Mouse (Mus musculus): ENCODE data around the gene Epas1. TPM values are rescaled to one million over a fixed set of nuclear protein-coding genes. Genes with fewer than 3 reads are reported as not detected.

The Epas1 gene
- polyA plus RNA-seq, 1 experiment, result 28.0 TPM

GRCm38 (mm10) chr17:86828500-86828899 lies 75.0 kb downstream of the Epas1 start:
- no peaks in the 10 kb centered on the region for H3K4me1 ChIP-seq (ENCODE audit: control insufficient read depth, insufficient read depth, low read length)
- WGBS, result 83% methylated on average over 11 of the region's 11 CpGs
- no peak overlapping the region for H3K4me3 ChIP-seq (replicated peaks; ENCODE audit: control insufficient read depth, low read depth, low read length)
- TF ChIP-seq CTCF (IDR thresholded peaks at IDR 0.05; ENCODE audit: control insufficient read depth, insufficient read depth, low read length) (no peak), POLR2A (IDR thresholded peaks at IDR 0.05; ENCODE audit: borderline replicate concordance, control insufficient read depth, low read depth, low read length) (no peak)
- H3K27ac ChIP-seq (ENCODE audit: control insufficient read depth, insufficient read depth, low read depth, low read length, poor library complexity), result no peak overlapping the region

GRCm38 (mm10) chr17:86829383-86830175 lies 76.1 kb downstream of the Epas1 start:
- 86% methylated on average over 13 of the region's 13 CpGs for WGBS
- TF ChIP-seq CTCF (IDR thresholded peaks at IDR 0.05; ENCODE audit: control insufficient read depth, insufficient read depth, low read length), result no peak
- TF ChIP-seq POLR2A (IDR thresholded peaks at IDR 0.05; ENCODE audit: borderline replicate concordance, control insufficient read depth, low read depth, low read length), result no peak
- Histone ChIP-seq H3K27ac (ENCODE audit: control insufficient read depth, insufficient read depth, low read depth, low read length, poor library complexity) (no peak overlapping the region), H3K4me1 (ENCODE audit: control insufficient read depth, insufficient read depth, low read length) (no peaks in the 10 kb centered on the region), H3K4me3 (replicated peaks; ENCODE audit: control insufficient read depth, low read depth, low read length) (no peak overlapping the region)

GRCm38 (mm10) chr17:86830893-86831292 lies 77.4 kb downstream of the Epas1 start:
- H3K27ac ChIP-seq (ENCODE audit: control insufficient read depth, insufficient read depth, low read depth, low read length, poor library complexity), result no peak overlapping the region
- no peak overlapping the region for H3K4me3 ChIP-seq (replicated peaks; ENCODE audit: control insufficient read depth, low read depth, low read length)
- no peaks in the 10 kb centered on the region for H3K4me1 ChIP-seq (ENCODE audit: control insufficient read depth, insufficient read depth, low read length)
- TF ChIP-seq CTCF (IDR thresholded peaks at IDR 0.05; ENCODE audit: control insufficient read depth, insufficient read depth, low read length) (no peak), POLR2A (IDR thresholded peaks at IDR 0.05; ENCODE audit: borderline replicate concordance, control insufficient read depth, low read depth, low read length) (no peak)
- 85% methylated on average over 12 of the region's 12 CpGs for WGBS

- Histone ChIP-seq H3K27ac (ENCODE audit: control insufficient read depth, insufficient read depth, low read depth, low read length, poor library complexity) (no peak overlapping the region), H3K4me3 (replicated peaks; ENCODE audit: control insufficient read depth, low read depth, low read length) (no peak overlapping the region)
- TF ChIP-seq POLR2A (IDR thresholded peaks at IDR 0.05; ENCODE audit: borderline replicate concordance, control insufficient read depth, low read depth, low read length) (no peak), CTCF (IDR thresholded peaks at IDR 0.05; ENCODE audit: control insufficient read depth, insufficient read depth, low read length) (peak; percentile 74)
These were observed 79.2 kb downstream of the Epas1 start for GRCm38 (mm10) chr17:86832562-86833327.

GRCm38 (mm10) chr17:86833945-86834344 lies 80.4 kb downstream of the Epas1 start:
- Histone ChIP-seq H3K4me3 (replicated peaks; ENCODE audit: control insufficient read depth, low read depth, low read length) (no peak overlapping the region), H3K27ac (ENCODE audit: control insufficient read depth, insufficient read depth, low read depth, low read length, poor library complexity) (no peak overlapping the region), H3K4me1 (ENCODE audit: control insufficient read depth, insufficient read depth, low read length) (no peaks in the 10 kb centered on the region)
- WGBS, result 86% methylated on average over 10 of the region's 10 CpGs
- TF ChIP-seq POLR2A (IDR thresholded peaks at IDR 0.05; ENCODE audit: borderline replicate concordance, control insufficient read depth, low read depth, low read length) (no peak), CTCF (IDR thresholded peaks at IDR 0.05; ENCODE audit: control insufficient read depth, insufficient read depth, low read length) (no peak)

More at GRCm38 (mm10) chr17:86832562-86833327, 79.2 kb downstream of the Epas1 start:
- H3K4me1 ChIP-seq (ENCODE audit: control insufficient read depth, insufficient read depth, low read length), result no peaks in the 10 kb centered on the region
- WGBS, result 68% methylated on average over 19 of the region's 19 CpGs

- no peak overlapping the region for H3K27ac ChIP-seq (ENCODE audit: control insufficient read depth, insufficient read depth, low read depth, low read length, poor library complexity)
- H3K4me3 ChIP-seq (replicated peaks; ENCODE audit: control insufficient read depth, low read depth, low read length), result no peak overlapping the region
- 82% methylated on average over 5 of the region's 5 CpGs for WGBS
- no peaks in the 10 kb centered on the region for H3K4me1 ChIP-seq (ENCODE audit: control insufficient read depth, insufficient read depth, low read length)
- TF ChIP-seq CTCF (IDR thresholded peaks at IDR 0.05; ENCODE audit: control insufficient read depth, insufficient read depth, low read length), result no peak
- TF ChIP-seq POLR2A (IDR thresholded peaks at IDR 0.05; ENCODE audit: borderline replicate concordance, control insufficient read depth, low read depth, low read length), result no peak
These were observed 85.8 kb downstream of the Epas1 start for GRCm38 (mm10) chr17:86839308-86839707.

GRCm38 (mm10) chr17:86850700-86851337 lies 97.3 kb downstream of the Epas1 start:
- TF ChIP-seq CTCF (IDR thresholded peaks at IDR 0.05; ENCODE audit: control insufficient read depth, insufficient read depth, low read length) (no peak), POLR2A (IDR thresholded peaks at IDR 0.05; ENCODE audit: borderline replicate concordance, control insufficient read depth, low read depth, low read length) (no peak)
- H3K27ac ChIP-seq (ENCODE audit: control insufficient read depth, insufficient read depth, low read depth, low read length, poor library complexity), result no peak overlapping the region
- H3K4me1 ChIP-seq (ENCODE audit: control insufficient read depth, insufficient read depth, low read length), result no peaks in the 10 kb centered on the region
- WGBS, result 77% methylated on average over 9 of the region's 9 CpGs
- H3K4me3 ChIP-seq (replicated peaks; ENCODE audit: control insufficient read depth, low read depth, low read length), result no peak overlapping the region

GRCm38 (mm10) chr17:86851782-86852181 lies 98.3 kb downstream of the Epas1 start:
- H3K27ac ChIP-seq (ENCODE audit: control insufficient read depth, insufficient read depth, low read depth, low read length, poor library complexity), result no peak overlapping the region
- no peak overlapping the region for H3K4me3 ChIP-seq (replicated peaks; ENCODE audit: control insufficient read depth, low read depth, low read length)
- TF ChIP-seq CTCF (IDR thresholded peaks at IDR 0.05; ENCODE audit: control insufficient read depth, insufficient read depth, low read length) (no peak), POLR2A (IDR thresholded peaks at IDR 0.05; ENCODE audit: borderline replicate concordance, control insufficient read depth, low read depth, low read length) (no peak)
- WGBS, result 72% methylated on average over 2 of the region's 2 CpGs
- H3K4me1 ChIP-seq (ENCODE audit: control insufficient read depth, insufficient read depth, low read length), result no peaks in the 10 kb centered on the region

All from bone marrow, adult 2 months (tissue).